Mouse (Mus musculus) CH12F3 (cell line): ENCODE results near the gene Pold1.

ENCODE experiments used
- in situ Hi-C: fragments of 300-500 bp; cut with MboI; formaldehyde crosslinking; loops from 2 replicates; pipeline ENCODE4 v1.14.3; 2020; ENCODE audit warnings: low sequenced_read_pairs

The Pold1 gene

DNA sequence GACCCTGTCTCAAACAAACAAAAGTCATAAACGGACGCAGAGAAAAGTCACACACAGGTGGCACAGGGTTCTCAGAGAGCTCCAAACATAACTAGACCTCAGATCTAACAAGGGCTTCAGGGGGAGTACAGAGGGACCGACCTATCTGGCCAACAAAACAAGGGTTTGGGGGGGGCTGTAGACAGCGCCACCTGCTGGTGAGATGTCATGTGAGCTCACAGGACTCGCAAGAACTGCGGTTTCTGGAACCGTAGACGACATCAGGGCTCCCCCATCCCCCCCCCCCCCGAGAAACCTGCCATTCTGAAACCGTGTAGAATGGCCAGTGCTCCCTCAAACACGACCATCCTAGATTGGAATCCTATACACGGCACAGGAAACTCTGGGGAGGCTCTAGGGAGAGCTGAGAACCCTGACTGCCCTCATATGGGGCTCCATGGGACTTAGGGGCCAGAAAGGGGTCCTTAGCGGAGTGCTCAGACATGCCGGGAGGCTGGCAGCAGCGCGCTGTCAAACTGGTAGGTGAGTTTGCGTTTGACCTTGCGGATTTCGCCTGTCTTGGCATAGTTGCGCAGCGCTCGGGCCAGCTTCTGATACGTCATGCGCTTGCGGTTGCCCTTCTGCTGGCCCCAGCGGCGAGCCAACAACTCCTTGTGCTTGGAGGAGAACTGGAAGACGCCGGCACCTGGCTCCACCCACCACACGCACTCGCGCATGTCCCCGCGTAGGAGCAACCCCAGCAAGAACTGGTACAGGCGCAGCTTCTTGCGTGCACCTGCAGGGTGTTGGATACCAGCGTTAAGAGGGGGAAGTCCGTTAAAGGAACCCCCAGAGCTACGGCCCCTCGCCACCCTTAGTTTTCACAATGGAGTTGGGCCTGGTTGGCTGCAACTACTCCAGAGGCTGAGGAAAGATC is 20.9 kb downstream of the Pold1 start:
- in situ Hi-C loops: no loop called here

DNA sequence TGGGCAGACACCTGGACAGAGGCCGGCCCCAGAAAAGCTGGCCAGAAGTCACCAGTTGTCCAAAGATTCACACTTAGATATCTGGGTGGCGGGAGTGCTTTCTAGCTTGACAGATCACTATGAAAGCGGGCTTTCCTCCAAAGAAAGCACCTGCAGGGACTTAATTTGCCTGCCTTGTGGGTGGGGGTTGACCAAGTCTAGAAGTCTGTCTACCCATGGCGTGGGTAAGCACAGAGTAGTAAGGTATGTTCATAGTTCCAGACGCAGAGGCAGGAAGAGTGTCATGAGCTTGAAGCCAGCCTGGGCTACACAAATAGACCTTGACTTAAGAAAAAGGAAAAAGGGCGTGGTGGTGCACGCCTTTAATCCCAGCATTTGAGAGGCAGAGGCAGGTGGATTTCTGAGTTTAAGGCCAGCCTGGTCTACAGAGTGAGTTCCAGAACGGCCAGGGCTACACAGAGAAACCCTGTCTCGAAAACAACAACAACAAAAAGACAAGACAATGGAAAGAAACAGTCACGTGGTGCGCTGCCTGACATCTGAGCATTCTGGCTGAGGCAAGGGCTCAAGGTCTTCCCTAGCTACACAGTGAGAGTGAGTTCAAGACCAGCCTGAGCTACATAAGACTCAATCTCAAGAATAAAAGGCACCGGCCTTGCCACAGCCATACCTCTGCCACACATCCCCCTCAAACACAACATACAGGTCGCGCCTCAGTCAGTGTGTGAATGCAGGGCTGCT is 22.1 kb downstream of the Pold1 start:
- in situ Hi-C loops: no loop called here

DNA sequence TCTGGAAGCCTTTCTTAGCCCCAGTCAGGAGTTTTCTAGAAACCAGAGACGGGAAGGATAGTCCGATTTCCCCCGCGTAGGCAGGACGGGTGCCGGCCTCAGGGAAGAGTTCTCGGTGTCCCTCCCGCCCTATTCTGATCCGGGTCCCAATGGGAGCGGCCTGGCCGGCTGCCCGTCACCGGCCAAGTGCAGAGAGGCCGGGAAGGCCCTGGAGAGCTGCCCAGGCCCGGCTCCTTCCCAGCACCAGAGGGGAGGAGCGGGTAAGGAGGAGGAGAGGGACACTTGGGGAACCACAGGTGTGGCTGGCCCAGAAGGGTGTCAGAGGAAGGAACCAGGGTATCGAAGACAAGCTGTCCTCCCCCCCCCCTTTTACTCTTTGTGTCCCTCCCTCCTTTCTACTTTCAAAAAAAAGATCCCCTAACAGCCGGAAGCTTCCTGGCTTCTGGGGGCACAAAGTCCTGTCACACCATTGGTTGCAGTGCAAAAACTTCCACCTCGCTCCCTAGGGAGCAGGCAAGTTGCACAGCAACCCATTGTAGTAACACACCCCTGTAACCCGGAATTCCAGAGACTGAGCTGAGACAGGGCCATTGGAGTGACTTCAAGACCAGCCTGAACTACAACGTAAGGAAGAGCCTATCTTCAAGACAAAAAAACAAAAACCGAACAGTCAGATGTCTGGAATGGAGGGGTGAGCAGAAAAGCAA is 23.4 kb downstream of the Pold1 start:
- in situ Hi-C loops: no loop called here

DNA sequence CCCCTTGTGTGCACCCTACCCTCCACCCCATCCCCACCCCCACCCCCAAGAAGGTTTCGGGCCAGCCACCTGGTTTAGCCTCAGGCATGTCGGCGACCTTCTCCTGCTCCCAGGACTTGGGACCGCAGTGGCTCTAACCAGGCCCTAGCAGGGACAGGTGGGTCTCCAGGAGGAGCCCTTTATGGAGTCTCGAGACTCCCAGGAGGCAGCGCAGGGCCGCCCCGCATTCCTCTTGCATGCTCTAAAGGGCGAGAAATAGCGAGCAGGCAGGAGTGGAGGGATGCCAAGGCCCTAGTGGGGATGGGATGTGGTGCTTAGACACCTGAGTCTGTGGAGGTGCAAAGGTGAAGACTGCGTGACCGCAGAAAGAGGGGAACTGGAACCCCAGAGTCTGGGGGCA is 24.1 kb downstream of the Pold1 start, which contains the start of gene Mybpc2:
Mybpc2 (minus strand) TSS at position 155 of the 400 bp plus-strand sequence.
- in situ Hi-C loops: loop anchor here (25.0 kb wide), 1 partner anchor 113 kb away; no protein-coding TSS in a partner anchor

DNA sequence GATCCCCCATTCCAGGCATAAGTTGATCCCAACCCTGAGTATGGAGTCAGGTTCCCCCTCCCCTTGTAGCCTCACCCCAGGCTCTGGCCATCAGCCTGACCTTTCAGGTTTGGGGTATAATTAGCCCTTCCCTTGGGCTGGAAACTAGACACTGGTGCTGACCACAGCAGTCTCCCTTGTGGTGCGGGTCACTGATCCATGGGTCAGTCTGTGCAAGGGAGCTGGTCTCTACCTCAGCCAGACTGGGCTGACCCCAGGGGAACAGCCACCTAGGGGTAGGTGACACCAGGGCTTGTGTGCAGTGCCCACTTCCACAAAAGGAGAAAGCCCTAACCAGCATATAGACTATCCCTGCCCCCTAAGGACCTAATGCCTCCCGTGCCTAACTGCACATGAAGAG is 25.6 kb downstream of the Pold1 start:
- in situ Hi-C loops: loop anchor here (25.0 kb wide), 1 partner anchor 114 kb away; no protein-coding TSS in a partner anchor

DNA sequence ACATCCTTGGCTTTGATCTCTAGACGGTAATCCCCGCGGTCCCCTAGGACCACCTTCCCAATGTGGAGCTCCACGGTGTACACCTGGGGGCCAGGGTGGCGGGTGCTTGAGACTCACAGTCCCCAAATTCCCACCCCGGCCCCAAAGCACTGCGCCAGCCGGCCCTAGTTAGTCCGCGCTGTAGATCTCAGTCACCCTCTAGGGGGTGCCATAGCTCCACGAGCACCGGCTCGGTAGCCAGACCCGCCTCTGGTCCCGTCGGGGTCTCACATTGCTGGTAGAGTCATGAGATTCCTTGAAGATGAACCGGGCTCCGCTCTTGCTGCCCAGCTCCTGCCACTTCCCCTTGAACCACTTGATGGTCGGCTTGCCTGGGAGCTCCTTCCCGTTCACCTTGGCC is 26.9 kb downstream of the Pold1 start:
- in situ Hi-C loops: loop anchor here (25.0 kb wide), 1 partner anchor 116 kb away; no protein-coding TSS in a partner anchor

DNA sequence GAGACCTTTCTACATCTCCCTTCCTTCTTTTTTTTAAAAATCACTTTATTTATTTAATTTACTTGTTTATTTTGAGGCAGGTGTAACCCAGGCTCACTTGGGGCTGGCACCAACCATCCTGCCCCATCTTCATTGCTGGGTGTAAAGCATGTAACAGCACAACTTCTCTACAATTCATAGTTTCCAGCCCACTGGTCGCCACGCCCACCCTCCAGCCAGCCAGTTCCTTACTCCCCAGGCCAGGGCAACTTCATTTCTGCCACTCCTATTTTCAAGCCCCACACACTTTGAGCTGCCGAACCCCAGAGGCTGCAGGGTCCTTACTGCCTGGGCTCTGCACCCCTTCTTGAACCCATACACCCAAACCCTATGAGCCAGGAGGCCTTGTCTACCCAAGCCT is 27.7 kb downstream of the Pold1 start:
- in situ Hi-C loops: loop anchor here (25.0 kb wide), 1 partner anchor 116 kb away; no protein-coding TSS in a partner anchor

DNA sequence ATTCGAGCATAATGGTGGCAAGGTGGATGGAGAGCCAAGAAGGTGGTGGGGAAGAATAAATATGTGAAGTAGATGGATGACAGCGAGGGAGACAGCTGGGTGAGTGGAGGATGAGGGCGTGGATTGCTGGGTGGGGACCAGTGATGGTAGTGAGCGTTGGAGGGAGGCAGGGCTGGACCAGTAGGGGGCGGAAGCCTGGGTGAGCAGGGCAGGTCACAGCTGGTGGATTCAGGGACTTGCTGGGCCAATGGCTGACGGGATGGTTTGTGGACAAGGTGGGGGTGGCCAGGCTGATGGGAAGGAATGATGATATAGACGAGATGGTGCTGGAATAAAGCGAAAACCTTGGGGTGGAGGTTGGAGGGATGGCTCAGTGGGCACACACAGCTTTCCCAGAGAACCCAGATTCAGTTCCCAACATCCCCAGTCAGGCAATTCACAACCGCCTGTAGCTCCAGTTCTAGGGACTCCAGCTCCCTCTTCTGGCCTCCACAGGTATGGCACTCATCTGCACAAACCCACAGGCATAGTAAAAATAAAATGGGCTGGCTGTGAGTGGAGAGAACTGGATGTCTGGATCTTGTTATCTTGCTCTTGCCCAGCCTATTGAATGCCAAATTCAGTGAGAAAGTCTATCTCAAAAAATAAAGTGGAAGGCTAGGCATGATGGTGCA is 29.3 kb downstream of the Pold1 start:
- in situ Hi-C loops: loop anchor here (25.0 kb wide), 1 partner anchor 118 kb away; no protein-coding TSS in a partner anchor

DNA sequence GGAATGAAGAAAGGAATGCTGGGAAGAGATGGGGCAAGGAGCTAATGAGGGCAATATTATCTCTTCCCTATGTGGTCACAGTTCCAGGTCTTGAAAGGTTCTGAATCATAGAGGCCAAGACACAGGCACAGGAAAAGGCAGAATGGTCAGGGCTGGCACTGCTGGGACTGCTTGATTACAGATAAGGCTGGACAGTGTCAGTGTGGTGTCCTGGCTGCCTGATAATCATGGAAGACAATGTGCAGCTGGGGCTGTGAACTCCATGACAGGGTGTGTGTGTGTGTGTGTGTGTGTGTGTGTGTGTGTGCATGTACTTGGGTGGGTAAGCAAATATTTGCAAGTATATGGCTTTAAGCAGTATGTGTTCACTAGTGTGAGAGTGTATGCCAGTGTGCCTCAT is 41.2 kb downstream of the Pold1 start:
- in situ Hi-C loops: loop anchor here (25.0 kb wide), 1 partner anchor 130 kb away; no protein-coding TSS in a partner anchor

DNA sequence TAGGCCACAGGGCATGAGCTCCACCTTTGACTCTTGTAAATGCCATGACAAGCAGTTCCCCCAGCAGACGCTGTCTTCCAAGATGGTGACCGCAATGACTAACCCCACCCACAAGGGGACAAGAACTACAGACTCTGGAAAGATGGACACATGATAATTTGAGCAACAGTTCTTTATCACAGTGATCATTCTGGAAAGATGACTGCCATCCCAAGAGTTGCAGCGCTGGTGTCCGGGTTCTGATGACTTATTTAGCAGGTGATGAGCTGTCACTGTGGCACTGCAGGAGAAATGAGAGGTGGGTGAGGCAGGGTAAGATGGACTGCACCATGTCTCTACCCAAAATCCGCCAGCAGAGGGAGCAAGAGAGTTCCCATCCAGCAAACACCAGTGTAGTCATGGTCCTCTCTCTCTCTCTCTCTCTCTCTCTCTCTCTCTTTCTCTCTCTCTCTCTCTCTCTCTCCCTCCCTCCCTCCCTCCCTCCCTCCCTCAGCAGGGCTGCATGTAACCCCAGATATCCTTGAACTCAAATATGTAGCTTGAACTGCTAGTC is 47.0 kb downstream of the Pold1 start:
- in situ Hi-C loops: loop anchor here (25.0 kb wide), 1 partner anchor 136 kb away; no protein-coding TSS in a partner anchor

DNA sequence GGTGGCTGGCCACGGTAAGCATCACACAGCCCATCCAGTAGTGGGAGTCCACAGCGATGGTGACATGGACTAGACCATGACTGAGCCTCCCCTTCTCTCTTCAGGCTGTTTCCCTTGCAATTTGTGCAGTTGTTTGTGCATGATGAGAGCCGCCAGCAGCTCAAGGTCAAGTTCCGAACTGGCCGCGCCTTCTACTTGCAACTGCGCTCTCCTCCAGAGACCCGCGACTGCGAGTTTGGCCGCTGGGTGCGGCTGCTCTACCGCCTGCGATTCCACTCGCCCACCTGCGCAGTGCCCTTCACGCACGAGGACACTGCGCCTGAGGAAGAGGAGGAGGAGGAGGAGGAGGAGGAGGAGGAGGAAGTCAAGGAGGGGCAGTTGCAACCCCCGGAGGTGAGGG is 48.6 kb downstream of the Pold1 start:
- in situ Hi-C loops: loop anchor here (25.0 kb wide), 1 partner anchor 137 kb away; no protein-coding TSS in a partner anchor

DNA sequence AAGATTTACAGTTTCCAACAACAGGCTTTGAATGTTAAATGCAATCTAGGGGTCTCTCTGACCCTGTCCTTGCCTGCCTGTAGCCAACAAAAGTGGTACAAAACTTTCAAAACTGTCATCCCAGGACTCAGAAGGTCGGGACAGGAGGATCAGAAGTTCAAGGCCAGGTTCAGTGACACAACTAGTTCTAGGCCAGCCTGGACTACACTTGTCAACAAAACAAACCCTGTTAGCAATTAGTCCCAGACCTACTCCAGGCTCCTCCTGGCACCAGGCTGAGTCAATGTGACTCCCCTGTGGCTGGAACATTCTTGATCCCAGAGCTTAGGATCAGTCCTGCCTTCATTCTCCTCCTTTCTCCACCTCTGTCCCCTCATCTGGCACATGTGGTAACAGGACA is 49.7 kb downstream of the Pold1 start:
- in situ Hi-C loops: no loop called here

DNA sequence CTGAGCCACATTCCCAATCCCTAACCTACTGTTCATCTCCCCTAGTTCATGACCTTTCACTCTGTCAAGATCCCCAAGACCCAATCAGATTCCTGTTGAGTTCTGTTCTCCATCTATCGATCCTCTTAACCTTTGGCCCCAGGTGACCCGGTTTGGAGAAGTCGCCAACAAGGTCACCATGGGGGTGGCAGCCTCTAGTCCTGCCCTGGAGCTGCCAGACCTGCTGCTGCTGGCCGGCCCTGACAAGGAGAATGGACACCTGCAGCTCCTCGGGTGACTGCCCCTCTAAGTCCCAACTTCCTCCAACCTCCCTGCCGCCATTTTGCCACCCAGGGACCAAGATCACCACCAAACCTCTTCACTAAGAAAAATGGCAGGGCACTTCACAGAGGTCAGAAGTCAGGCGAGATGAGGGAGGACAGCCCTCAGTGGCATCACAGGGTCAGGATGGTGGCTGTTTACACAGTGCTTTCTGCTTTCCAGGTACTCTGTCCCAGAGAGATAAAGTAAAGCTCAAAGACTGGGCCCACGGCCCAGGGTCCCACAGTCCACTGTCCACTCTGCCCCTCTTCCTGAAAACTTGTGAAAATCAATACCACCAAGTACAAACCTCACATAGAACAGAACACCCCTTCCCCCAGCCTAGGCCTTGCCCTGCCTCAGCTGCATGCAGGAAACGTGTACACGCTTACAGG is 51.1 kb downstream of the Pold1 start:
- in situ Hi-C loops: no loop called here

DNA sequence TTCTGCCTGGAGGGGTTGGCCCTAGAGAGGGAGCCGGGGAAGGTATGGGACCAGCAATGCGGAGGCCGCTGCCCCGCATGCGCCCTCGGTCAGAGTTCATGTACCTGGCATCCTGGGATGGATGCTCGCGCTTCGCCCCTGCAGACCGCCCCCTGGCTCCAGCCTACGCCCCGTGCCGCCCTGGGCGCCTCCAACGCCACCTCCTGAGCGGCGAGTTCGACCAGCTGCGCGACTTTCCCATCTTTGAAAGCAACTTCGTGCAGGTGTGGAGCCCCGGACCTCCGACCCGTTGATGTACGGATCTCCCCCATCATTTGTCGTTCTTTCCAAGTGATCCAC is 51.9 kb downstream of the Pold1 start:
- in situ Hi-C loops: no loop called here

DNA sequence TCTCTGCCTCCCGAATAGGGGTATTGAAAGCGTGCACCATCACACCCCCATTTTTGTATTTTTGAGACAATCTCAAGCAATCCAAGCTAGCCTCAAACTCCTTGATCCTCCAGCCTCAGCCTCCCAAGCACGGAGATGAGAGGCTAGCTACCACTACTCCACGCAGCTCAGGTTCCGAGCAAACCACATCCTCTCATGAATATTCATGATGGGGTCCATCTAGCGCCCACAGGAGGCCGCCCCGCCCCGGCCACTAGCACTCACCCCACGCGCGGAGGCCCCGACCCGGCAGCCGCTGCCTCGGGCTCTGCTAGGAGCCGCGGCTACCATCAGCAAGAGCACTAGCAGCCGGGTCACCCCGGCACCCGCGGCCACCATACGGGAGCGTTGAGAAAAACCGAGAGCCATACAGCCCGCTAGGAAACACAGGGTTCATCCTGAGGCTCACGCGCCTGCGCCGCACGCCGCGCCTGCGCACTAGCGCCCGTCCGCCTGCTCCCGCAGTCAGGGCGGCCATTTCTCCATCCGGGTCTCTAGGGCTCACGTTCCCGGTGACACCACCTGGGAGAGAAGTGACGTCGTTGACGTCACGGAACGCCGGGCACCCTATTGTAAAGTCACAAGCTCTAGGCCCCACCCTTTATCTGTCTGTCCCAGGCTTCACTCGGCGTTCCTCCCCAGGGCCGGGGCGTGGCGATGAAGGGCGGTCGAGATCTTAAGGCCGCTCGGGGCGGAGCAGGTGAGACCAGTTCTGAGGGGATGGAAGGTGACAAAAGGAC is 52.5 kb downstream of the Pold1 start, which contains the start of the genes Emc10 and Fam71e1:
Emc10 (minus strand) TSS at position 538 of the 779 bp plus-strand sequence.
Fam71e1 (plus strand) TSS at position 590 of the 779 bp plus-strand sequence.
- in situ Hi-C loops: no loop called here

DNA sequence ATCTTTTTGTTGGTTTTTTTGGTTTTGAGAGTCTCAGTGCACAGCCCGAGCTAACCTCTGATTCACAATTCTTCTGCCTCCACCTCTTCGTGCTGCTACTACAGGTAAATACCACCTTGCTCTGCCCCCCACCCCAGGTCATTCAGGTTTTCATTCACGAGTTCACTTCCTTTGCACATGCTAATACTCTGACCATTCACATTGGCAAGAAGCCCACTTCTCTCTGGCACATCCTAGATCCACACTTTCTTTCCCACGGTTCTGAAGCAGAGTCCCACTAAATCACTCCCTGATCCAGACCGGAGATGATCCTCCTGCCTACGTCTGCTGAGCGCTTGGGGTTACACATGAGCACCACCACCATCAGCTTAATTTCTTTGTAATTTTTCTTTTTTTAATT is 53.6 kb downstream of the Pold1 start:
- in situ Hi-C loops: no loop called here

DNA sequence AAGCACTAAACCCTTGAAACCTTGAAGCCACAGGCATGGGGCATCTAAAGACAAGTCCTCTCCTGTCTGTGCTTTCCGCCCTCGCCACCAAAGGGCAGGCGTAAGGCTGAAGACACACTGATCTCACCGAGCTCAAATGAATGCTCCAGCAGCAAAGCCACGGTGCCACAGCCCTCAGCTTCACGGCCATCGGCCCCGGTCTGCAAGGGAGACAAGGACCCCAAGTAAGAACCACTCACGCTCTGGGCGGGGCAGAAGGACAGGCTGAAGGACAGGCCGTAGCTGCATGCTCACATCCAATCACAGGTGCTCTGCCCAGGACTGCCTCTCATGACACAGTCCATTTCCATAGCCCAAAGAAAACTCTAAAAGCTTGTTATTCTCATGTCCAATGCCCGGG is 54.0 kb downstream of the Pold1 start:
- in situ Hi-C loops: no loop called here

DNA sequence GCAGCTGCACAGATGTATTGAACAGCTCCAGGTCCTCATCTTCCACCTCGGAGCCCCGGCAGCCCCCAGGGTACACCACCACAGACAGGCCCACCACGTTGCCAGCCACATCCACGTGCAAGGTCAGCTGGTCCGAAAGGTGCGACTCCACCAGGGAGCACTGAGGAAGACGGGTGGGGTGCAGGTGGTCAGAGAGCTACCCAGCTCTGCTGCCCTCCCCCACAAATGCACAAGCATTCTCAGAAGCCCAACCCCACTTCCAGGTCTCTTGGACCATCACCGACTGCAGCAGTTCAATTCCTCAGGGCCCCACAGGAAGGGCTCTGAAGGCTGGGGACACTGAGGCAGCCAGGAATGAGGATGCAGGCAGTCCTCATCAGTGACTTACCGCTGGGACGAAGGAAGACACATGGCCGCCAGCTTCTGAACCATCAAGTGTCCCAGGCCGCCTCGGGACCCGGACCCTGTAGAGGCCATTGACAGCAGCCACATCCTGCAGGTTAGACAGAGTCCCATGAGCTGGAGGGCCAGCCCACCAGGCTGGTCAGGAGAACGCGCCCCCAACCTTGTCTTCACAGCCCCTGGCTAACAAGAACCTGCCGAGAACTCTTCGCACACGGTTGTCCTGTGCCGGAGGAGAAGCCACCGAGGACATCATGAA is 56.4 kb downstream of the Pold1 start:
- in situ Hi-C loops: no loop called here
